Mouse (Mus musculus) ES-E14 (cell line): ENCODE measurements at regions not wholly inside any gene's neighbourhood (a gene's known extent, or its start where the extent isn't known, plus 50 kb on each side); places are given as distances from the start of the nearest gene placed in this dataset.

ENCODE experiments used
- DNase-seq: peaks from one replicate; pipeline ENCODE4 v3.0.0-alpha.2; 2013; ENCODE audit warnings: low read depth, low spot score
- H3K27ac ChIP-seq: 2 replicates; pipeline ENCODE4 v1.5.1; 2012; ENCODE audit warnings: low read depth, mild to moderate bottlenecking, low read length, moderate library complexity, mixed read lengths; ENCODE audit not compliant: poor library complexity, insufficient read depth, severe bottlenecking
- H3K36me3 ChIP-seq: 2 replicates; pipeline ENCODE4 v1.6.1; 2012; ENCODE audit warnings: mild to moderate bottlenecking, low read length, moderate library complexity, mixed read lengths; ENCODE audit not compliant: control insufficient read depth, poor library complexity, insufficient read depth, severe bottlenecking
- H3K4me1 ChIP-seq, 2 experiments: fragments of 150-350 bp in 1 of 2; sonication (generic) in 1 of 2; 2 replicates each; pipeline ENCODE4 v1.6.1; 2012; ENCODE audit warnings: low read length in 2 of 2, mild to moderate bottlenecking in 1 of 2, mixed read lengths in 1 of 2; ENCODE audit not compliant: control insufficient read depth in 2 of 2, insufficient read depth in 2 of 2, poor library complexity in 1 of 2
- H3K4me3 ChIP-seq, 2 experiments: fragments of 150-350 bp in 1 of 2; sonication (generic) in 1 of 2; 2 replicates each; pipeline ENCODE4 v1.5.1; 2012; ENCODE audit warnings: low read length in 2 of 2, low read depth in 1 of 2, mild to moderate bottlenecking in 1 of 2, mixed read lengths in 1 of 2; ENCODE audit not compliant: insufficient read depth in 1 of 2, poor library complexity in 1 of 2, severe bottlenecking in 1 of 2
- H3K9ac ChIP-seq: 2 replicates; pipeline ENCODE4 v1.6.1; 2012; ENCODE audit warnings: low read depth, mild to moderate bottlenecking, low read length, mixed read lengths; ENCODE audit not compliant: poor library complexity, insufficient read depth, severe bottlenecking
- H3K9me3 ChIP-seq: fragments of 150-350 bp; sonication (generic); 2 replicates; pipeline ENCODE4 v1.6.1; 2012; ENCODE audit warnings: low read depth, mild to moderate bottlenecking, low read length; ENCODE audit not compliant: control insufficient read depth, insufficient read depth
- CHD2 ChIP-seq: IDR thresholded peaks from 2 replicates; pipeline ENCODE4 v1.6.1; 2014; ENCODE audit warnings: mild to moderate bottlenecking, low read depth, low read length, inconsistent platforms
- HCFC1 ChIP-seq: IDR thresholded peaks from 2 replicates; pipeline ENCODE4 v1.6.1; 2012; ENCODE audit warnings: low read length, inconsistent platforms, borderline replicate concordance; ENCODE audit not compliant: insufficient read depth
- MAFK ChIP-seq: IDR thresholded peaks from 2 replicates; pipeline ENCODE4 v1.6.1; 2014; ENCODE audit warnings: mild to moderate bottlenecking, low read depth, low read length, inconsistent platforms; ENCODE audit not compliant: insufficient read depth
- ZC3H11A ChIP-seq: IDR thresholded peaks from 2 replicates; pipeline ENCODE4 v1.6.1; 2012; ENCODE audit warnings: low read depth, mild to moderate bottlenecking, inconsistent platforms, low read length, borderline replicate concordance
- ZNF384 ChIP-seq: IDR thresholded peaks from 2 replicates; pipeline ENCODE4 v1.6.1; 2012; ENCODE audit warnings: low read depth, low read length, inconsistent platforms
- in situ Hi-C, 2 experiments: fragments of 600-800 bp; cut with MboI; formaldehyde crosslinking; loops; one replicate each; pipeline ENCODE4 v1.15.1; 2025; ENCODE audit warnings: low sequenced_read_pairs in 2 of 2, inconsistent platforms in 1 of 2; ENCODE audit not compliant: unreplicated experiment in 2 of 2

DNA sequence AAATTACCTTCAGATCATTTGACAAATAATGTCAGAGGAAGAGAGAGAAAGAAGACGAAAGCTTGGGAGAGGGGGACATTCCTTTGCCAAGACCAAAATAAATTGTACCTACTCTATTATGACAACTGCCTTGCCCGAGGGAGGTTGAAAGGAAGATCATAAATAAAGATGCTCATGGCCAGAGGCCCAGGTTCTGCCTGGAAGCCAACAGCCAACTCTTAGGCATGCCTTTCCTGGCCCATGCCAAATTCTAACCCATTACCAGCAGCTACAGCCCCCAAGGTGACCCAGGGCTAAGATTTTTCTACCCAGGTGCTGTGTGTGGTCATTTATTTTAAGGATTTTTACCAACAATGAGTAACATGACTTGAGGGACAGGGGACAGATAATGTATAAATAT is 54.9 kb downstream of the Cbln1 start:
- TF ChIP-seq HCFC1 (no peak), ZNF384 (no peak), CHD2 (no peak), ZC3H11A (no peak), MAFK (no peak)
- Histone ChIP-seq H3K27ac (no peak overlapping the region), H3K9me3 (no peaks in the 10 kb centered on the region), H3K4me3 (no peak overlapping the region), H3K9ac (no peak overlapping the region), H3K36me3 (no peaks in the 10 kb centered on the region), H3K4me1 (no peaks in the 10 kb centered on the region)
- no peak for DNase-seq
- in situ Hi-C loops, result no loop called here

DNA sequence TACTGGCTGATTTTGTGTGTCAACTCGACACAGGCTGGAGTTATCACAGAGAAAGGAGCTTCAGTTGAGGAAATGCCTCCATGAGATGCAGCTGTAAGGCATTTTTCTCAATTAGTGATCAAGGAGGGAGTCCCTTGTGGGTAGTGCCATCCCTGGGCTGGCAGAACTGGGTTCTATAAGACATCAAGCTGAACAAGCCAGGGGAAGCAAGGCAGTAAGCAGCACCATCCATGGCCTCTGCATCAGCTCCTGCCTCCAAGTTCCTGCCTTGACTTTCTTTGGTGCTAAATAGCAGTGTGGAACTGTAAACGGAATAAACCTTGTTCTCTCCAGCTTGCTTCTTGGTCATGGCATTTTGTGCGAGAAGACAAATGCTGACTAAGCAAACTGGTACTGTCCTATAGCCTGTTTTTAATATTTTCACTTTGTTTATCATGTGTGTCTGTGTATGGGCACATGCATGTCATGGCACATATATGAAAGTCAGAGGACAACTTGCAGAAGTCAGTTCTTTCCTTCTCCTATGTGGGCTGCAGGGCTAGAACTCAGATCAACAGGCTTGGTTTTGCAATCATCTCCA is 57.3 kb downstream of the Cbln1 start:
- H3K4me1 ChIP-seq, result no peaks in the 10 kb centered on the region
- no peak overlapping the region for H3K4me3 ChIP-seq
- no peaks in the 10 kb centered on the region for H3K9me3 ChIP-seq
- in situ Hi-C loops, result no loop called here
- no peaks in the 10 kb centered on the region for H3K36me3 ChIP-seq
- no peak for DNase-seq
- TF ChIP-seq MAFK (peak; percentile 58; the same call in 1 of the 2 replicates), CHD2 (no peak)
- no peak overlapping the region for H3K9ac ChIP-seq
- H3K27ac ChIP-seq, result no peak overlapping the region

DNA sequence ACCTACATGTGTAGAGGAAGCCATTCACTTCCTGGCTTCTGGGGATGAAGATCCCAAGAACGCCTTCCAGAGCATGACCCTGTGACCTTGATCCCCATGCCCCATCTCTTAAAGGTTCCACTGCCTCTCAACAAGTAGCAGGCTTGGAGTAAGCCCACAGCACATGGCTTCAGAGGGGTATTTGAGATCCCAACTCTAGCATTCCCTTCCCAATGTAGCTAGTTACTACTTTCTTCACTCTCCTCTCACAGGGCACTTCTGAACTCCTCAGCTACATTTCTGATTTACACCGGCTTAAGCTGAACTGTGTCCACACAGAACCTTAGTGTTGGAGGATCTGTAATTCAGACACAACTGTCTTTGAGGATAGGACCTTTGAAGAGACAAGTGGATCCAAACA is 83.4 kb downstream of the Cbln1 start:
- no peak for TF ChIP-seq MAFK
- TF ChIP-seq ZC3H11A, result no peak
- no peak for TF ChIP-seq ZNF384
- no peak for TF ChIP-seq HCFC1
- TF ChIP-seq CHD2, result no peak
- no peaks in the 10 kb centered on the region for H3K4me1 ChIP-seq
- no peaks in the 10 kb centered on the region for H3K9me3 ChIP-seq
- H3K27ac ChIP-seq, result no peak overlapping the region
- in situ Hi-C loops, result no loop called here
- no peak overlapping the region for H3K9ac ChIP-seq
- DNase-seq, result no peak
- H3K4me3 ChIP-seq, result no peak overlapping the region
- no peaks in the 10 kb centered on the region for H3K36me3 ChIP-seq

DNA sequence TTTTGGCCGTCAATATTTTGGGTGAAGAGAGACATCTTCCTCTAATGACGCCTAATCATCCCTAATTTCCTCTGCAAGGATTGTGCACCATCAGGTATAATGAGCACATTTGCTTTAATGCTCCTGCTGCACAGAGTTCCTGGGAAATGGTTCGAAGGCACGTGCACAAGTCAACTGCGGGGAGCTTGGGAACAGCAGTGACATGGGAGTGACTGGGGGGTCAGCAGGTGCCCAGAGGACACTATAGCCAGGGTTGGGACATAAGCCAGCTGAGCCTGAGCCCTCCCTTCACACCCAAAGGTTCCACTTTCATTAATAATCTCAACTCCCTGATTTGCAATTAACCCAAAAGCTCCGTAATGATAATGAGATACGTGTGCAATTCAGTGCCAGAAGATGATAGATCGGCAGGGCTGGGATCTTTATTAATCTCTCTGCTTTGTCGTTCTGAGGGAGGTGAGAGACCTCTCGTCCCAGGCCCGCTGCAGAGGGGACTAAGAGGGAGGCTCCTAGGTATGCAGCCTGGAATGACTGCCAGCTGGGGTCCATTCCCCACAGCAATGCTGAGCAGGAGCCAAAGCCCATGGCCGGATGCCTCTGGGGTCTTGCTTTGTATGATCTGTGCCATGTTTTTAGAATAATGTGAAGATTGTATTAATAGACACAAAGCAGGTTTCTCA is 88.7 kb downstream of the Cbln1 start:
- Histone ChIP-seq H3K4me1 (no peaks in the 10 kb centered on the region), H3K4me3 (no peak overlapping the region), H3K36me3 (no peaks in the 10 kb centered on the region), H3K9ac (no peak overlapping the region), H3K27ac (no peak overlapping the region), H3K9me3 (no peaks in the 10 kb centered on the region)
- in situ Hi-C loops, result no loop called here
- no peak for TF ChIP-seq ZC3H11A
- TF ChIP-seq HCFC1, result no peak
- TF ChIP-seq ZNF384, result no peak
- TF ChIP-seq MAFK, result no peak
- TF ChIP-seq CHD2, result no peak
- DNase-seq, result no peak

DNA sequence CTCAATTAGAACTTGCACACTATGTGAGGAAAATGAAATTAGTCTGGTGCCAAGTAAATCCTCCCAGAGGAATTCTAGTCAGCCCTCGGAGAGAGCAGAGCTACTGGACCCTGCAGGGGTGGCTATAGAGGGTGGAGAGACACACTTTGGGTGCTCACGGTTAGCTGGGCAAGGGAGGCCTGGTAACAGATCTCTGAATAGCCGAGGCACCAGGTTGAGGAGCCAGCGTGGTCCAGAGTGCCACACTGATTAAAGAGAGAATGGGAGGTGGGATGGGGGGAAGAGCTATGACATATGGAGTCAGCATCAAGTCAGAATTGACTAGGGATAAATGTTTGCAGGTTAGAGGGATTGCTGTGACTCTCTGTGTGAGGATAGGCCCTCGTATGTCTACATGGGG is 90.1 kb downstream of the Cbln1 start:
- Histone ChIP-seq H3K9ac (no peak overlapping the region), H3K4me1 (no peaks in the 10 kb centered on the region), H3K36me3 (no peaks in the 10 kb centered on the region), H3K27ac (no peak overlapping the region), H3K4me3 (no peak overlapping the region), H3K9me3 (no peaks in the 10 kb centered on the region)
- in situ Hi-C loops, result no loop called here
- TF ChIP-seq CHD2 (no peak), HCFC1 (no peak), MAFK (no peak), ZNF384 (no peak), ZC3H11A (no peak)
- no peak for DNase-seq
